Comparison of ENCODE assay signal across 14 mouse cellular contexts in the genomic region with DNA sequence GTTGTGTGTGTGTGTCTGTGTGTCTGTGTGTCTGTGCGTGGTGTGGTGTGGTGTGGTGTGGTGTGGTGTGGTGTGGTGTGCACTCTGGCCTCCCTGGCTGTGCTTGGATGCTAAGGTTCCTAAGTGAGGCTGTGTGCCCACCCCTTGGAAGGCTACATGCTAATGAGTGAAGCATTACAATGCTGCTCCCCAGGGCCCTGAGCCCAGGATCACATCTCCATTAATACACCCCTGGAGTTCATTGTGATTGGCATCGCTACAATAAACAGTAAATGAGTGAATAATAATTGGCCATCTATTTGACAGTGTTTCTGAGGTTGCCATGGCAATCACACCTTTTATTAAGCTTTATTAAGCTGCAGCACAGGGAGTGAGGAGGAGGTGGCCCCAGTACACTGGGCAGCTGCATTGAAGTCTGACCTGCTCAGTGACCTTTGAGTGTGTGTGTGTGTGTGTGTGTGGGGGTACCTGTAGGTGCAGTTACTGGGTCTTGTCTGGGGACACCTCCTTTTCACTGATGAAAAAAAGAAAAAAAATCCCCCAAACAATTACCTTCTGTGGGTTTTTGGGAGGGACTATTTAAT.
DNase-seq lines count a peak whose midpoint lies in the region; ATAC-seq and TF ChIP-seq lines count a peak whose summit lies in the region.
"Had no signal": no experiment of that assay in that cellular context is flagged by ENCODE, and none has a peak within 500 bp of the region (broad histone marks: within the 10 kb centered on the region; RNA-seq: fewer than 3 reads in every experiment).

No protein-coding gene starts in this region.

- H3K9me3 ChIP-seq in midbrain, embryonic 13.5 days: no peaks in the 10 kb centered on the region
- H3K9me3 ChIP-seq: liver, embryonic 15.5 days had no signal

- no peak overlapping the region for H3K4me3 ChIP-seq in midbrain, embryonic 13.5 days (replicated peaks)
- no peak overlapping the region for H3K4me3 ChIP-seq in left cerebral cortex, adult 2 months
- H3K4me3 ChIP-seq: liver, embryonic 15.5 days had no signal

- TF ChIP-seq CTCF in left cerebral cortex, adult 2 months (IDR thresholded peaks at IDR 0.05): no peak

- no peaks in the 10 kb centered on the region for H3K36me3 ChIP-seq in midbrain, embryonic 13.5 days
- H3K36me3 ChIP-seq: liver, embryonic 15.5 days had no signal

- H3K4me1 ChIP-seq in midbrain, embryonic 13.5 days (replicated peaks): peaks cover 39% of the 10 kb centered on the region
- H3K4me1 ChIP-seq: liver, embryonic 15.5 days had no signal

- peak; percentile 55 for DNase-seq in R1 (ENCODE audit: low read depth, low spot score)
- peak; percentile 60 for DNase-seq in embryo, embryonic 10.5 days (ENCODE audit: low spot score)
- peak; percentile 52 for DNase-seq in forelimb bud, embryonic 11.5 days (ENCODE audit: low read depth, low spot score)
- no peak for DNase-seq in lung, postnatal 10 days
- DNase-seq in left cerebral cortex, adult 2 months (ENCODE audit: extremely low spot score in 1 of 2, low spot score in 2 of 2): no peak
- no peak for DNase-seq in layer of hippocampus, adult 9-10 months (ENCODE audit: low spot score)
- DNase-seq: adrenal gland, postnatal 36 days; cerebellum, adult 18-20 months; thymus, postnatal 4 days had no signal

- H3K27me3 ChIP-seq in midbrain, embryonic 13.5 days: peaks cover 63% of the 10 kb centered on the region
- H3K27me3 ChIP-seq: liver, embryonic 15.5 days had no signal

- H3K4me2 ChIP-seq in midbrain, embryonic 13.5 days (replicated peaks): no peak overlapping the region
- H3K4me2 ChIP-seq: heart, embryonic 11.5 days; liver, embryonic 15.5 days had no signal

- no peak overlapping the region for H3K9ac ChIP-seq in midbrain, embryonic 13.5 days (replicated peaks)
- H3K9ac ChIP-seq: liver, embryonic 15.5 days had no signal

- intact Hi-C loops in left cerebral cortex, adult 2 months (cut with DNase I): no loop called here

- peak; percentile 71 for ATAC-seq in midbrain, embryonic 13.5 days
- ATAC-seq: inflammation-experienced regulatory T-cells, adult 6 months; Patski had no signal

- 13% methylated on average over 2 of the region's 2 CpGs for WGBS in midbrain, embryonic 13.5 days

- H3K27ac ChIP-seq in midbrain, embryonic 13.5 days: no peak overlapping the region
- H3K27ac ChIP-seq in left cerebral cortex, adult 2 months: no peak overlapping the region
- H3K27ac ChIP-seq: liver, embryonic 15.5 days had no signal

Comparison
In these comparisons a context has a peak if more than half of its experiments do, and no peak if none do; other contexts are left out.
1. DNase-seq: peak in R1 (single experiment), embryo, embryonic 10.5 days (single experiment) and forelimb bud, embryonic 11.5 days (single experiment); none in lung, postnatal 10 days (single experiment), left cerebral cortex, adult 2 months (0 of 2) and layer of hippocampus, adult 9-10 months (single experiment).